Mouse (Mus musculus) small intestine, adult 2 months (tissue): ENCODE measurements around the gene B4galt5.

ENCODE experiments used
- CTCF ChIP-seq: fragments of 200-500 bp; IDR thresholded peaks from 2 replicates; pipeline ENCODE4 v1.5.1; 2012; ENCODE audit warnings: low read depth, mild to moderate bottlenecking, control low read depth, inconsistent platforms, low read length, moderate library complexity, mixed read lengths; ENCODE audit not compliant: insufficient replicate concordance, insufficient read length; ENCODE audit errors: extremely low read depth
- POLR2A ChIP-seq: fragments of 200-500 bp; IDR thresholded peaks from 2 replicates; pipeline ENCODE4 v1.6.1; 2012; ENCODE audit warnings: low read depth, mild to moderate bottlenecking, control low read depth, inconsistent platforms, low read length, moderate library complexity

GRCm38 (mm10) chr2:167252057-167252687 is 96.8 kb downstream of the B4galt5 start:
- TF ChIP-seq CTCF (no peak), POLR2A (no peak)
